Mouse (Mus musculus): ENCODE measurements around the gene Arcn1.

DNA sequence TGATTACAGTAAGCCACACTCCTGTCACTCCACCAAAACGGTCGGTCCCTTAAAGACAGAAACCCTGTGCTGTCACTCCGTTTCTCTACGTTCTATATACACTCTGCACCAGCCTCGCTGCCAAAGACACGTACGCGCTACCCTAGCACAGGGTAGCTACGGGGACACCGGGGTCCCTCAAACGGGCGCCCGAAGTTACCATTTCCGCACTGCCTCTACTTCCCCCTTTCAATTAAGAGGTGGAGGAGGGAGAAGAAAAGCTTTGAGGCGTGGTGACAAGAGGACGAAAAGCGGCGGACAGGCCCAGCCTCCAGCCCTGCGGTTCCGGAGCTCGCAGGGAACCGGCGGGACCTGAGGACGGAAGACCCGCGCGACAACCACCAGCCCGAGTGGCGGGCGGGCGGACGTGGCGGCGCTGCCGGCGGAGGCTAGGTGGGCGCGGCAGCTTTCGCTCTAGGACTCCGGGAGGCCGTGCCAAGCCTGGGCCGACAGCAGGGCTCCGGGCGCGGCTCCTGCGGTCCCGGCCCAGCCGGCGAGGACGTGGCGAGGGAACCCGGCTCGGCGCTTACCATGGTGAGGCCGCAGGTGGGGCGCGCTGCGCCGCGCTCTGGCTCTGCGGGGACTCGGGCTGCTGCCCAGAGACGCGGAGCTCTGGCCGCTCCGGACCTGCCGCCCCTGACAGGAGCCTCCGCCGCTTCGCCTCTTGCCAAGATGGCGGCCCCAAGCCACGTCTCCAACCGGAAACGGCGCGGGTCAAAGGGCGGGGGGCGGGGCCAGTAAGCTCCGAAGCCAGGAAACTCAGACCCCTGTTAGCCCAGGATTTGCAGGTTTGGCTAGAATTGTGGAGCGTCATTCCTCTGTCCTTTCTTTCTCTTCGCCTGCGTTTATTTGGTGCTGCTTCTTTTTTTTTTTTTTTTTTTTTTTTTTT is at the start of gene Arcn1, which contains the start of gene Ift46:
- TF ChIP-seq NANOG (IDR thresholded peaks at IDR 0.05; ENCODE audit: borderline replicate concordance, low read length) (no peak), CTCF (conservative IDR thresholded peaks at IDR 0.05; ENCODE audit: low read length) (no peak), POU5F1 (IDR thresholded peaks at IDR 0.05; ENCODE audit: borderline replicate concordance, low read length) (no peak)
